Mouse (Mus musculus) ES-E14 (cell line): ENCODE data around the gene Nkx2-3.

Experiments
- CHD2 ChIP-seq: IDR thresholded peaks from 2 replicates; pipeline ENCODE4 v1.6.1; 2014; ENCODE audit warnings: mild to moderate bottlenecking, low read depth, low read length, inconsistent platforms
- HCFC1 ChIP-seq: IDR thresholded peaks from 2 replicates; pipeline ENCODE4 v1.6.1; 2012; ENCODE audit warnings: low read length, inconsistent platforms, borderline replicate concordance; ENCODE audit not compliant: insufficient read depth

GRCm38 (mm10) chr19:43598741-43599660, 13.1 kb upstream of the Nkx2-3 start:
- TF ChIP-seq CHD2 (no peak), HCFC1 (no peak)
